Mouse (Mus musculus) erythroblast, embryonic 14.5 days (primary cell): ENCODE results near the gene Atg9a. TPM values are rescaled to one million over a fixed set of nuclear protein-coding genes. Genes with fewer than 3 reads are reported as not detected.

ENCODE experiments used
- H3K27me3 ChIP-seq: 2 replicates; pipeline ENCODE4 v1.6.1; 2012; ENCODE audit warnings: inconsistent platforms; ENCODE audit not compliant: control insufficient read depth
- H3K36me3 ChIP-seq: 2 replicates; pipeline ENCODE4 v1.6.1; 2012; ENCODE audit warnings: mild to moderate bottlenecking, inconsistent platforms; ENCODE audit not compliant: control insufficient read depth
- H3K4me1 ChIP-seq: 2 replicates; pipeline ENCODE4 v1.6.1; 2012; ENCODE audit warnings: inconsistent platforms; ENCODE audit not compliant: control insufficient read depth
- H3K4me3 ChIP-seq: replicated peaks from 2 replicates; pipeline ENCODE3; 2012; ENCODE audit warnings: moderate library complexity, mild to moderate bottlenecking, inconsistent platforms
- H3K9me3 ChIP-seq: 2 replicates; pipeline ENCODE4 v1.6.1; 2012; ENCODE audit warnings: low read length, inconsistent platforms, mixed read lengths; ENCODE audit not compliant: control insufficient read depth
- GATA1 ChIP-seq: IDR thresholded peaks from 2 replicates; pipeline ENCODE4 v1.6.1; 2012; ENCODE audit warnings: low read length, inconsistent platforms, mixed read lengths
- TAL1 ChIP-seq: IDR thresholded peaks from 3 replicates; pipeline ENCODE4 v1.6.1; 2012; ENCODE audit warnings: low read length, inconsistent platforms, mixed read lengths
- polyA plus RNA-seq: library from polyadenylated mRNA; stranded (reverse); fragments of >175 nt; gene quantifications from 2 replicates; pipeline ENCODE4 v1.2.3, GENCODE M21; 2012

Atg9a gene
- polyA plus RNA-seq, 1 experiment: 25.7 TPM

GRCm38 (mm10) chr1:75229158-75229557, 37.2 kb upstream of the Atg9a start:
- no peaks in the 10 kb centered on the region for H3K9me3 ChIP-seq
- H3K36me3 ChIP-seq: no peaks in the 10 kb centered on the region
- no peaks in the 10 kb centered on the region for H3K27me3 ChIP-seq
- peak overlapping the region; percentile 37 for H3K4me3 ChIP-seq
- TF ChIP-seq GATA1: no peak
- TF ChIP-seq TAL1: peak; percentile 50
- H3K4me1 ChIP-seq: peaks cover 84% of the 10 kb centered on the region

DNA sequence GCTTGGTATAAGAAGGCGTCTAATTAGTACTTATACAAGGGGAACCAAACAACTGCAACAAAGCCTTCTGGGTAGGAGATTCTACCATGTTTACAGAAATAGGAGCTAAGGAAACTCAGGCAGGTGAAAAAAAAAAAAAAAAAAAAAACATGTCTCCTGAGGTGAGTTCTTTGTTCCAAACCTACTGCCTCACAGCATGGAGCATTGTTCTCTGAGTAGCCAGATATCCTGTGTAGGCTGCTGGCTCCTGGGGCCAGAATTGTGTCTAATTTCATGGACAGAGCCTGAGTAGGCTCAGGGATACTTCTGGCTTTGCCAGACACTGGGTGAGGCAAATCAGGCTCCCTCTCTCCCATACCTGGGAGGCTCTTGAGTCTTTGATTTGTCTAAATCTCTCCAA, 35.7 kb upstream of the Atg9a start:
- no peak for TF ChIP-seq TAL1
- no peak for TF ChIP-seq GATA1
- Histone ChIP-seq H3K4me3 (no peak overlapping the region), H3K9me3 (no peaks in the 10 kb centered on the region), H3K27me3 (peaks cover 3% of the 10 kb centered on the region; the same call in 1 of the 2 replicates), H3K36me3 (no peaks in the 10 kb centered on the region), H3K4me1 (peaks cover 80% of the 10 kb centered on the region)

GRCm38 (mm10) chr1:75226138-75226537, 34.1 kb upstream of the Atg9a start:
- H3K27me3 ChIP-seq: peaks cover 10% of the 10 kb centered on the region
- H3K36me3 ChIP-seq: no peaks in the 10 kb centered on the region
- no peaks in the 10 kb centered on the region for H3K9me3 ChIP-seq
- H3K4me1 ChIP-seq: peaks cover 67% of the 10 kb centered on the region
- H3K4me3 ChIP-seq: no peak overlapping the region
- no peak for TF ChIP-seq TAL1
- no peak for TF ChIP-seq GATA1

- TF ChIP-seq GATA1: no peak
- TF ChIP-seq TAL1: no peak
- Histone ChIP-seq H3K27me3 (peaks cover 17% of the 10 kb centered on the region), H3K36me3 (no peaks in the 10 kb centered on the region), H3K4me1 (peaks cover 61% of the 10 kb centered on the region), H3K9me3 (no peaks in the 10 kb centered on the region), H3K4me3 (no peak overlapping the region)
Observed at GRCm38 (mm10) chr1:75225473-75225872, 33.5 kb upstream of the Atg9a start.

DNA sequence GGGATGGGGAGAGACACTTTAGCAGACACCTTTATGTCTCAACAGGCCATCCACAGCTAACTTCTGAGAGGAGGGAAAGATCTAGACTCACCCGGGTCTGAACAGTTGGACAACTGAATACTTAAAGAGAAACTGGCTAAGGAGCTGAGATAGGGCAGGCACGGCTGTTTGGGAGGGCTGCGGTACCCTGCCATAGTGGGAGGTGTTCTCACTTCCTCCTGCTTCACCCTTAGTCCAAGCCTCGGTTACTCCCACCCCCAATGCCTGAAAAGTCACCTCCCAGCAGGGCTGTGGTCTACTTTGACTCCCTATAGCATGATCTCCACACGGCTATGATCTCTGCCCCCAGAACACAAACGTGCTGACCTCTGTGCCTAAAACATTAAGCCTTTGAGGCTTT, 31.5 kb upstream of the Atg9a start:
- H3K9me3 ChIP-seq: no peaks in the 10 kb centered on the region; the same call in 1 of the 2 replicates
- peaks cover 30% of the 10 kb centered on the region for H3K27me3 ChIP-seq
- peaks cover 55% of the 10 kb centered on the region for H3K4me1 ChIP-seq
- H3K4me3 ChIP-seq: no peak overlapping the region
- TF ChIP-seq TAL1 (no peak), GATA1 (no peak)
- no peaks in the 10 kb centered on the region for H3K36me3 ChIP-seq

DNA sequence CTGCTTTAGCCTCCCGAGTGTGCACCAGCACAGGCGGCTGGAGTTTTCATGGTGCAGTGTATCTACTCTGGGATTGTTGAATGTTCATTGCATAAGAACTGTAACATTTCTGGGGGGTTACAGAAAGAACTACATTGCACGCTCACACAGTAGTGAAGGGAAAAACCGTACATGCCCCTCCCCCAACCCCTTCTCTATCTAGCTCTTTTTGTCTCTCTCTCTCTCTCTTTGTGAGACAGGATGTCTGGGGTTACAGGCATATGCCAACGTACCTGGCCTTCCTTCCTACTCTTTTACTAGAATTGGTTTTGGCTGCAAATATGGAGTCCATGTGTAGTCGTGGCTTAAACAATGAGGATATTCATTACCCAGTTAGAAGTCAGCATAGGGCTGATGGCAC, 30.9 kb upstream of the Atg9a start:
- Histone ChIP-seq H3K4me1 (peaks cover 55% of the 10 kb centered on the region), H3K9me3 (no peaks in the 10 kb centered on the region; the same call in 1 of the 2 replicates), H3K4me3 (no peak overlapping the region), H3K36me3 (peaks cover 2% of the 10 kb centered on the region), H3K27me3 (peaks cover 30% of the 10 kb centered on the region)
- TF ChIP-seq GATA1 (no peak), TAL1 (no peak)

- Histone ChIP-seq H3K4me1 (peaks cover 55% of the 10 kb centered on the region), H3K36me3 (peaks cover 15% of the 10 kb centered on the region), H3K9me3 (no peaks in the 10 kb centered on the region; the same call in 1 of the 2 replicates), H3K4me3 (no peak overlapping the region), H3K27me3 (peaks cover 30% of the 10 kb centered on the region)
- TF ChIP-seq TAL1 (no peak), GATA1 (no peak)
Observed at GRCm38 (mm10) chr1:75221538-75221937, 29.5 kb upstream of the Atg9a start.

DNA sequence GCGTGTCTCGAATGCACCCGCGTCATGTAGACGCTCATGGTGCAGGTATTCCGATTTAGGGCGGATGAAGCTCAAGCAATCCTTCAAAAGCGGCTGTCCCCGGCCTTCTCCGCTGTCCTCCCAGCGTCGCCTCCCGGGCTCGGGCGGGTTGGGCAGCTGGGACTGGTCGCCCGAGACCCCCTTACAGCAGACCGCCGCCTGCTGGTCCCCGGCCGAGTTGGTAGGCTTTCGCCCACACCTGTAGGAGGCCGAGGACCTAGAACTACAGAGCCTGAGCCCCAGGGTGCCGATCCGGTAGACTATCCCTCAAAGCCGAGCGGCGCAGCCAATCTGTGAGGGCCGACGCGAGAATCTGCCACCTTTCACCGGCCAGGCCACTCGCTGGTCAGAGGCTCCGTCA, 27.5 kb upstream of the Atg9a start, which contains the start of gene Tuba4a:
Gene Tuba4a (minus strand): TSS at position 335 of the 400 bp plus-strand sequence.
- H3K36me3 ChIP-seq: peaks cover 36% of the 10 kb centered on the region
- peaks cover 60% of the 10 kb centered on the region for H3K4me1 ChIP-seq
- H3K4me3 ChIP-seq: peak within 1 kb of the TSS; percentile 85
- no peaks in the 10 kb centered on the region; the same call in 1 of the 2 replicates for H3K9me3 ChIP-seq
- H3K27me3 ChIP-seq: peaks cover 30% of the 10 kb centered on the region
- no peak for TF ChIP-seq GATA1
- TF ChIP-seq TAL1: no peak

GRCm38 (mm10) chr1:75219078-75219477, 27.1 kb upstream of the Atg9a start:
- no peaks in the 10 kb centered on the region; the same call in 1 of the 2 replicates for H3K9me3 ChIP-seq
- H3K4me1 ChIP-seq: peaks cover 64% of the 10 kb centered on the region
- peak overlapping the region; percentile 85 for H3K4me3 ChIP-seq
- TF ChIP-seq TAL1: no peak
- no peak for TF ChIP-seq GATA1
- peaks cover 30% of the 10 kb centered on the region for H3K27me3 ChIP-seq
- peaks cover 40% of the 10 kb centered on the region for H3K36me3 ChIP-seq

GRCm38 (mm10) chr1:75218227-75219001, 26.4 kb upstream of the Atg9a start:
- no peaks in the 10 kb centered on the region; the same call in 1 of the 2 replicates for H3K9me3 ChIP-seq
- peaks cover 47% of the 10 kb centered on the region for H3K36me3 ChIP-seq
- H3K27me3 ChIP-seq: peaks cover 27% of the 10 kb centered on the region
- TF ChIP-seq TAL1 (no peak), GATA1 (no peak)
- peaks cover 67% of the 10 kb centered on the region for H3K4me1 ChIP-seq
- peak overlapping the region; percentile 85 for H3K4me3 ChIP-seq
